Mouse (Mus musculus) ovary, postnatal 14 days (tissue): ENCODE measurements around the gene Unc79.
A peak's percentile ranks its signal among the peaks of the same experiment; 100 is the strongest.

Experiments
- DNase-seq: peaks from one replicate; pipeline ENCODE4 v3.0.0; 2022; ENCODE audit warnings: low spot score

The Unc79 gene

DNA sequence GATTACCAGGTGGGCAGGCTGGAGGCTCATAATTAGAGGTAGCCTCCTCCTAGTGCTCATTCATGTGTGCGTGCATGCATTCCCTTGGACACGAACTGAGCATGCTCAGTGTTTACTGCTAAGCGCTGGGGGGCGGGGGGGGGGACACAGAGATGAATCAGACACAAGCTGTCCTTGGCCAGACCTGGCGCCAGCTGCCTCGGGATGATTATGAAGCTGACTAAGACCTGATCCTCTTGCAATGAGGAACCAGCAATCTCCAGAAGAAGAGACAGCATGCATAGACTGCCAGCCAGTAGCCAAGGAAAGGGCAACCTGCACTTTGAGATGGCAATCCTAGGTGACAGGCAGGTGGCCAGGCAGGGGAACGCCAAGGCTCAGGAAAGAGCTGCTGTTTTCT is 256.9 kb downstream of the Unc79 start:
- DNase-seq = no peak

GRCm38 (mm10) chr12:103209581-103209980 is 260.9 kb downstream of the Unc79 start:
- no peak for DNase-seq

GRCm38 (mm10) chr12:103211078-103211477 is 262.4 kb downstream of the Unc79 start:
- no peak for DNase-seq

- DNase-seq = no peak
These were observed 264.9 kb downstream of the Unc79 start for GRCm38 (mm10) chr12:103213591-103213990.

DNA sequence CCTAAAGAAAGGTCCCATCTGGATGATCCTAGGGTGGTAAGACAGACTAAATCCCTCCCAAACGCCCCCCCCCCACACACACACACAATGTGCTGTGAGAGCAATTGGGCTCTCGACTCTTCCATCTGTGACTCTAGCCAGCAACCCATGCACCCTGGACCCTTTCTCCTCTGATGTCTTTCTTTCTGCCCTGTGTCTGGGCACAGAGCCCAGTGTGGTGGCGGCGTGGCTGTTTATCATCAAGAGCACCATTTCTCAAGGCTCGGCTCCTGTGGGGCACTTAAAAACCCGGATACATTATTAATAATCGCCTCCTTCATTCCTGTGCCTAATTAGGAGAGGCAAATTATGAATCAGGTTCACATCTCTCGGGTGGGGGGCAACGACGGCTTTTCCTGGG is 265.6 kb downstream of the Unc79 start:
- peak; percentile 13 for DNase-seq

GRCm38 (mm10) chr12:103214797-103215196 is 266.1 kb downstream of the Unc79 start:
- DNase-seq = no peak

DNA sequence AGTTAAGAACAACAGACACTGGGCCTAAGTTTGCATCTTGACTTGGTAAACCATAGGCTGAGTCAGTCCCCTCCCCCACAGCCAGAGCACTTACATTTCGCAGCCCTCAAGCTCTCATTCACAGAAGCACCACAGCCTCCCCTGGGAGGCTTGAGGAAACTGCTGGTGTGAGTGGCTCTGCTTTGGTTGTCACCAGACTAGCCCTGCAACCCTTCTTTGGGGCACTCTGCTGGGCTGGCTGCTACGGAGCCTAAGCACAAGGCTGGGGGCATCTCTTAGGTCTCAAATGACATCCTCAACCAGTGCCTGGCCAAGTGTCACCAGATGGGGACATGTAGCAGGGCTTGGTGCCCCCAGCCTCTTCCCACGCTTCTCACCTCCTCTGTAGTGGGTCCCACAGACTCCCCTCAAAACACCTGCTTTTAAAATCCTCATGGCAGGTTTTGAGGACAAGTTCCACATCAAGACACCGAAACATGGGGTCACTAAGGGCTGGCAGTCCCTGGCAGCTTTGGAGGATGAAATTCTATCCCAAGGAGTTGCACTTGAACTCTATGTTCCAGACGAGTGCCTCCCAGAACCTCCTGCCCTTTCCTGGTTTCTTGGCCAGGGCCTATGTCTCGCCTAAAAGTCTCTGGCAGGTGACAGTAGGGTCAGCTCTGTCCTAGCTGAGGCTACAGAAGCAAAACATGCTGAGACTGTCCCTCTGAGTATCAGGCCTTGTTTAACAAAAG is 267.4 kb downstream of the Unc79 start:
- no peak for DNase-seq

- no peak for DNase-seq
These were observed 275.0 kb downstream of the Unc79 start for GRCm38 (mm10) chr12:103223671-103224070.

GRCm38 (mm10) chr12:103226121-103226520 is 277.5 kb downstream of the Unc79 start:
- no peak for DNase-seq

DNA sequence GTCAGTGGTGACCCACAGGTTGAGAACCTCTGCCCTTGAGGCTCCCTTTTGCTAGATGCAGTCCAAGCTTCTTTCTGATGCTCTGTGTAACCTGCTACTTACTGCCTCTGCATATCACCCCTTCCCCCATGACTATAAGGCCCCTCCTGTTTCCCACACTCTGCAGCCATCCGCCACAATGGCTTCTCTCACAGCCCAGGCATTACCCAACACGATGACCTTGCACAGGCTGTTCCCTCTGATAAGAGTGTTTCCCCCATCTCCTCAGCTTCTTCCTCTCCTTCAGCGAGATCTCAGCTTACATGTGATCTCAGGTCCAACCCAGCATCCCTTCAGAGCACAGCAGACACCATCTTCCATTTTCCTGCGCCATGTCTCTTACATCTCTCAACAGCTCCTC is 280.4 kb downstream of the Unc79 start:
- DNase-seq = no peak
